ENCODE assay signal across 8 mouse cellular contexts in the genomic region with DNA sequence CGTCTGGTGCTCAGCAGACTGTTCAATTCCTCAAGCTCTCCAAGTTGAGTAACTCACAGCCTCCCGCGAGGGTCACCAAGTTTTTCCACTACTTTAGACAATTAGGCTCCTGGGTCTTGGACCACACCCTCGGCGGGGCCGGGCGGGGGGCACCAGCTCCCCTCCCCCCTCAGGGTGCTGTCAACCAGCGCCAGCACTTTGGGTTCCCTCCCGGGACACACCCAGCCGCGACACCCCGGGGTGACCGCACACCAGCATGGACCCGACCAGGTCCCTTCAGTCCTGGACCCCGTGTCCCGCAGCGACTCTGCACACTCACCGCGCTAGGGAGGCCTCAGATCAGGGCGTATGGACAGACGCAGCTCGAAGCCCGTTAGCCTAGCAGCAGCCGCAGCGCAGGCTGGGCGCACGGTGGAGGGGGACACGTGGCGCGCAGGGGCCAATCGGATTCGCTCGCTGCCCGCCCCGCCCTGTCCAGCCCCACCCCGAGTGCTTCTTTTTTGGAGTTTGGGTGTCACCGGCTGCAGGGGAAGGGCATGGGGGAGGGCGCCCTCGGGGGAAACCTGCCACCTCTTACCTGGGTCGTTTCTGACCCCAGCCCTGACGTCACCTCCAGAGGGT. TPM values are rescaled to one million over a fixed set of nuclear protein-coding genes. Genes with fewer than 3 reads are reported as not detected.
DNase-seq lines count a peak whose midpoint lies in the region; ATAC-seq lines count a peak whose summit lies in the region.

A gene (minus strand): TSS at position 406 of the 621 bp plus-strand sequence.

- no peaks in the 10 kb centered on the region for H3K9me3 ChIP-seq in midbrain, embryonic 11.5 days (ENCODE audit: control insufficient read depth, low read length)

- H3K36me3 ChIP-seq in midbrain, embryonic 11.5 days (ENCODE audit: control insufficient read depth, insufficient read depth, low read length): no peaks in the 10 kb centered on the region

- WGBS in midbrain, embryonic 11.5 days: under 1% methylated on average over 40 of the region's 41 CpGs

- H3K27me3 ChIP-seq in midbrain, embryonic 11.5 days (ENCODE audit: control insufficient read depth, insufficient read depth, low read length): peaks cover 6% of the 10 kb centered on the region

- intact Hi-C loops in gastrocnemius, postnatal 14 days (cut with DNase I; ENCODE audit: low total_unique reads): no loop called here
- intact Hi-C loops in left cerebral cortex, postnatal 4 days (cut with DNase I): no loop called here

- peak within 1 kb of the TSS; percentile 39 for H3K9ac ChIP-seq in midbrain, embryonic 11.5 days (ENCODE audit: low read length)

- peak; percentile 84 for ATAC-seq in inflammation-experienced regulatory T-cells, adult 6 months
- ATAC-seq in midbrain, embryonic 11.5 days (ENCODE audit: low FRiP score): peak; percentile 91

- H3K4me2 ChIP-seq in midbrain, embryonic 11.5 days: peak within 1 kb of the TSS; percentile 78

- no peak within 1 kb of the TSS for H3K27ac ChIP-seq in midbrain, embryonic 11.5 days (ENCODE audit: low read depth, low read length)

- peak; percentile 79 to 82 for DNase-seq in adrenal gland, adult 18-20 months (ENCODE audit: low spot score in 2 of 2)
- DNase-seq in embryo, embryonic 10 days (ENCODE audit: low spot score): peak; percentile 90
- DNase-seq in gastrocnemius, postnatal 14 days: peak; percentile 91
- peak; percentile 71 for DNase-seq in left cerebral cortex, postnatal 4 days
- peak; percentile 92 for DNase-seq in midbrain, embryonic 11.5 days (ENCODE audit: low spot score, missing footprints)
- peak; percentile 78 for DNase-seq in right cerebral cortex, postnatal 4 days
- peak; percentile 89 for DNase-seq in yolk sac, embryonic 10.5 days (ENCODE audit: low spot score)

- H3K4me1 ChIP-seq in midbrain, embryonic 11.5 days (ENCODE audit: control insufficient read depth, insufficient read depth, low read length): no peaks in the 10 kb centered on the region; the same call in 1 of the 2 replicates

- peak within 1 kb of the TSS; percentile 36 for H3K4me3 ChIP-seq in midbrain, embryonic 11.5 days (ENCODE audit: low read depth, low read length)

RNA-seq across cellular contexts. Expression of the gene that starts here (rescaled TPM):
- total RNA-seq in adrenal gland, adult 18-20 months (2021): 100 to 1,000 TPM; 123 to 197 TPM
- total RNA-seq in gastrocnemius, postnatal 14 days (2021): 100 to 1,000 TPM; 222 to 236 TPM
- polyA plus RNA-seq in inflammation-experienced regulatory T-cells, adult 6 months (2017; shearing (Covaris generic)): 100 to 1,000 TPM; 347 to 625 (median 370) TPM
- 10 to 100 TPM; 70.0 to 70.2 TPM for total RNA-seq in left cerebral cortex, postnatal 4 days (2021)
- 71.2 and 77.6 TPM in 2 replicates for polyA plus RNA-seq in midbrain, embryonic 11.5 days (2014; fragmentation: Nextera tagmentation; extraction: Ambion mirVana)
